Mouse (Mus musculus) testis, adult 2 months (tissue): ENCODE measurements around the gene Fryl. TPM values are rescaled to one million over a fixed set of nuclear protein-coding genes. Genes with fewer than 3 reads are reported as not detected.
A peak's percentile ranks its signal among the peaks of the same experiment; 100 is the strongest.

Experiments
- H3K27ac ChIP-seq: fragments of 200-500 bp; 2 replicates; pipeline ENCODE4 v1.5.1; 2012; ENCODE audit warnings: low read depth, low read length; ENCODE audit not compliant: control insufficient read depth, insufficient read depth
- H3K27me3 ChIP-seq: fragments of 200-500 bp; 2 replicates; pipeline ENCODE4 v1.6.1; 2012; ENCODE audit warnings: mild to moderate bottlenecking, low read length, moderate library complexity; ENCODE audit not compliant: control insufficient read depth, insufficient read depth
- H3K36me3 ChIP-seq: fragments of 200-500 bp; 2 replicates; pipeline ENCODE4 v1.6.1; 2012; ENCODE audit warnings: mild to moderate bottlenecking, low read length; ENCODE audit not compliant: control insufficient read depth, insufficient read depth
- H3K4me1 ChIP-seq: fragments of 200-500 bp; 2 replicates; pipeline ENCODE4 v1.6.1; 2012; ENCODE audit warnings: low read length; ENCODE audit not compliant: control insufficient read depth, insufficient read depth
- H3K4me3 ChIP-seq: fragments of 200-500 bp; 2 replicates; pipeline ENCODE4 v1.5.1; 2012; ENCODE audit warnings: low read depth, mild to moderate bottlenecking, low read length, moderate library complexity, mixed read lengths; ENCODE audit not compliant: control insufficient read depth
- CTCF ChIP-seq: fragments of 200-500 bp; IDR thresholded peaks from 2 replicates; pipeline ENCODE4 v1.5.1; 2012; ENCODE audit warnings: low read depth, mild to moderate bottlenecking, inconsistent platforms, low read length, moderate library complexity; ENCODE audit not compliant: control insufficient read depth, insufficient read depth, insufficient replicate concordance
- POLR2A ChIP-seq: fragments of 200-500 bp; IDR thresholded peaks from 2 replicates; pipeline ENCODE4 v1.6.1; 2012; ENCODE audit warnings: low read depth, mild to moderate bottlenecking, inconsistent platforms, low read length, moderate library complexity; ENCODE audit not compliant: control insufficient read depth
- polyA plus RNA-seq: library from polyadenylated mRNA; depleted of rRNA; stranded (reverse); fragments of >200 nt; gene quantifications from 2 replicates; pipeline ENCODE4 v1.2.3, GENCODE M21; 2012

The Fryl gene
- polyA plus RNA-seq, 1 experiment = 21.6 TPM

DNA sequence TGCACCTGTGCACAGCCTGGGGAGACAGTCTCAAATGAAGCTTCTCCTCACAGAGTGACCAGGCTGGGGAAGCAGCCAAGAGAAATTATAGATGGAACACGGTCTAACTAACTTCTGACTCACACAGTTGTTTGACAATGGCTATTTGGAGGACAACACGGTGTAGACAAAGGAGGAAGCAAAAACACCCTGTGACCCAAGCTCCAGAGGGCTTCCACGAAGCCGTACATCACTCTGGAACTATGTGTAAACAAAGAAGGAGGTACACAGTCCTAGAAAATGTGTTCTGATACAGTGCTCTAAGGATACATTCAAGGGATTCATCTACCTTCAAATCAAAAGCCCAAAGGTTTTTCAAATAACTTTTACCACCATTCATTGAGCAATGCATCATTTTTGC is 71.0 kb downstream of the Fryl start:
- H3K4me3 ChIP-seq = no peak overlapping the region
- no peaks in the 10 kb centered on the region for H3K36me3 ChIP-seq
- no peaks in the 10 kb centered on the region for H3K27me3 ChIP-seq
- H3K4me1 ChIP-seq = no peaks in the 10 kb centered on the region; the same call in 1 of the 2 replicates
- TF ChIP-seq POLR2A = no peak
- no peak overlapping the region for H3K27ac ChIP-seq

- TF ChIP-seq CTCF (no peak), POLR2A (no peak)
- Histone ChIP-seq H3K27me3 (no peaks in the 10 kb centered on the region), H3K4me3 (no peak overlapping the region), H3K4me1 (no peaks in the 10 kb centered on the region; the same call in 1 of the 2 replicates), H3K27ac (peak overlapping the region; percentile 8; the same call in 1 of the 2 replicates), H3K36me3 (no peaks in the 10 kb centered on the region)
These were observed 73.5 kb downstream of the Fryl start for GRCm38 (mm10) chr5:73182701-73183447.

DNA sequence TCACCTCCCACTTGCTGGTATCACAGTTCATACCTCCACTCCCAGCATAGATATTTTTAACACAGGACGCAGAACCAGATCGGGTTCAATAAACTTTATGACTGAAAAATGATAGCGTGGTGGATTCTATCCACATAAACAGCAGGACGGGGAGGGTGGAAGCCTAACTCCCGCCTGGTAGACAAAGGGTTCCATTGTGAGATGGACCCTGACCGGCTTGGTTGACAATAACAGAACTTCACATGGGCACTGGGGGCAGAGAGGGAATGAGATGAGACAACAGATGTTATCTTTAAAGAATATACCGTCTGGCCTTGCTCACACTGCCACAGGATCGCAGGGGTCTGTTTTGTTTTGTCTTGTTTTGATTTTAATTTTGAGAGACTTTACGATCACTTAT is 74.2 kb downstream of the Fryl start:
- H3K27ac ChIP-seq = no peak overlapping the region
- no peaks in the 10 kb centered on the region; the same call in 1 of the 2 replicates for H3K4me1 ChIP-seq
- H3K36me3 ChIP-seq = no peaks in the 10 kb centered on the region
- H3K27me3 ChIP-seq = no peaks in the 10 kb centered on the region
- H3K4me3 ChIP-seq = no peak overlapping the region
- TF ChIP-seq POLR2A = no peak

DNA sequence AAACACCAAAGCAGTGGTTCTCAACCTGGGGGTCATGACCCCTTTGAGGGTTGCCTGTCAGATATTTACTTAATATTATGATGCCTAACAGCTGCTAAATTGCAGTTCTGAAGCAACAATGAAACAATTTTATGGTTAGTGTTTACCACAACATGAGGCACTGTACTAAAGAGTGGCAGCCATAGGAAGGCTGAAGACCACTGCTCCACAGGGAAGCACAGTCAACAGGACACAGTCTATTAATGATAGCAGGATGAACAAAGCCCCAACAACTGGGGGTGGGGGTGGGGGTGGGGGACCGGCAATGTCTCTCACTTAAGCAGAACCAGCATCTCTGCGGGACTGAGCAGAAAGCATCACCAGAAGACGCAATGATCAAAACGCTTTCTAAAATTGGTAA is 80.1 kb downstream of the Fryl start:
- no peak for TF ChIP-seq CTCF
- no peak for TF ChIP-seq POLR2A
- Histone ChIP-seq H3K27me3 (no peaks in the 10 kb centered on the region), H3K36me3 (no peaks in the 10 kb centered on the region), H3K4me3 (no peak overlapping the region), H3K4me1 (no peaks in the 10 kb centered on the region; the same call in 1 of the 2 replicates), H3K27ac (no peak overlapping the region)

GRCm38 (mm10) chr5:73175377-73176147 is 80.9 kb downstream of the Fryl start:
- TF ChIP-seq CTCF = no peak
- no peak for TF ChIP-seq POLR2A
- Histone ChIP-seq H3K4me3 (no peak overlapping the region), H3K27ac (no peak overlapping the region), H3K27me3 (no peaks in the 10 kb centered on the region), H3K36me3 (no peaks in the 10 kb centered on the region), H3K4me1 (no peaks in the 10 kb centered on the region; the same call in 1 of the 2 replicates)

GRCm38 (mm10) chr5:73171876-73172480 is 84.4 kb downstream of the Fryl start:
- no peak overlapping the region for H3K27ac ChIP-seq

GRCm38 (mm10) chr5:73171203-73171602 is 85.2 kb downstream of the Fryl start:
- Histone ChIP-seq H3K36me3 (no peaks in the 10 kb centered on the region), H3K4me3 (no peak overlapping the region), H3K4me1 (no peaks in the 10 kb centered on the region), H3K27me3 (no peaks in the 10 kb centered on the region), H3K27ac (no peak overlapping the region)
- no peak for TF ChIP-seq POLR2A
- no peak for TF ChIP-seq CTCF

More at GRCm38 (mm10) chr5:73171876-73172480, 84.4 kb downstream of the Fryl start:
- H3K36me3 ChIP-seq = no peaks in the 10 kb centered on the region
- H3K27me3 ChIP-seq = no peaks in the 10 kb centered on the region
- no peak for TF ChIP-seq CTCF
- no peak for TF ChIP-seq POLR2A
- H3K4me1 ChIP-seq = no peaks in the 10 kb centered on the region
- no peak overlapping the region for H3K4me3 ChIP-seq
